Mouse (Mus musculus) MEL (cell line): ENCODE data around the gene Gm1043. TPM values are rescaled to one million over a fixed set of nuclear protein-coding genes. Genes with fewer than 3 reads are reported as not detected.

ENCODE experiments used
- DNase-seq: peaks from one replicate; pipeline ENCODE4 v3.0.0; 2011; ENCODE audit warnings: low read depth, low spot score
- H3K27ac ChIP-seq: 2 replicates; pipeline ENCODE4 v1.5.1; 2012; ENCODE audit warnings: low read depth, mild to moderate bottlenecking, control low read depth, low read length, moderate library complexity; ENCODE audit not compliant: control insufficient read depth
- H3K27me3 ChIP-seq, 2 experiments: fragments of 150-350 bp in 1 of 2; sonication (generic) in 1 of 2; 2 replicates each; pipeline ENCODE4 v1.6.1; 2012; ENCODE audit warnings: low read length in 2 of 2, mild to moderate bottlenecking in 2 of 2, improper control_type of control experiment in 1 of 2, moderate library complexity in 1 of 2; ENCODE audit not compliant: insufficient read depth in 2 of 2, control insufficient read depth in 1 of 2
- H3K36me3 ChIP-seq, 2 experiments: 2 replicates each; pipeline ENCODE4 v1.6.1; 2012 to 2014; ENCODE audit warnings: low read length in 2 of 2, improper control_type of control experiment in 1 of 2, inconsistent platforms in 1 of 2, mild to moderate bottlenecking in 1 of 2; ENCODE audit not compliant: insufficient read depth in 2 of 2, control insufficient read depth in 1 of 2
- H3K4me1 ChIP-seq, 2 experiments: fragments of 150-350 bp in 1 of 2; sonication (generic) in 1 of 2; 2 replicates each; pipeline ENCODE4 v1.6.1; 2012; ENCODE audit warnings: low read length in 2 of 2, improper control_type of control experiment in 1 of 2, mild to moderate bottlenecking in 1 of 2; ENCODE audit not compliant: insufficient read depth in 2 of 2, control insufficient read depth in 1 of 2
- H3K4me3 ChIP-seq, 2 experiments: fragments of 150-350 bp in 1 of 2; sonication (generic) in 1 of 2; 2 replicates each; pipeline ENCODE4 v1.5.1; 2012; ENCODE audit warnings: low read depth in 2 of 2, low read length in 2 of 2, mild to moderate bottlenecking in 2 of 2, moderate library complexity in 2 of 2, control low read depth in 1 of 2, improper control_type of control experiment in 1 of 2; ENCODE audit not compliant: control insufficient read depth in 1 of 2, insufficient read depth in 1 of 2
- H3K79me2 ChIP-seq: 2 replicates; pipeline ENCODE4 v1.6.1; 2012; ENCODE audit warnings: mild to moderate bottlenecking, low read length, moderate library complexity; ENCODE audit not compliant: control insufficient read depth, poor library complexity, insufficient read depth
- H3K9ac ChIP-seq: 2 replicates; pipeline ENCODE4 v1.6.1; 2012; ENCODE audit warnings: low read depth, mild to moderate bottlenecking, control low read depth, low read length, moderate library complexity; ENCODE audit not compliant: control insufficient read depth, poor library complexity, severe bottlenecking
- H3K9me3 ChIP-seq: fragments of 150-350 bp; sonication (generic); replicated peaks from 2 replicates; pipeline ENCODE4 v1.6.1; 2012; ENCODE audit warnings: mild to moderate bottlenecking, low read length, improper control_type of control experiment, moderate library complexity; ENCODE audit not compliant: insufficient read depth
- BHLHE40 ChIP-seq: IDR thresholded peaks from 2 replicates; pipeline ENCODE4 v1.6.1; 2012; ENCODE audit warnings: low read depth, mild to moderate bottlenecking, inconsistent platforms, low read length, improper control_type of control experiment, borderline replicate concordance
- CHD2 ChIP-seq: IDR thresholded peaks from 2 replicates; pipeline ENCODE4 v1.6.1; 2011; ENCODE audit warnings: low read length, improper control_type of control experiment
- CTCF ChIP-seq, 3 experiments: IDR thresholded peaks in 2 of 3; conservative IDR thresholded peaks in 1 of 3; 2 replicates each; pipeline ENCODE4 v1.5.1; 2011 to 2012; ENCODE audit warnings: low read length in 3 of 3, low read depth in 2 of 3, mild to moderate bottlenecking in 2 of 3, improper control_type of control experiment in 1 of 3, inconsistent platforms in 1 of 3, mixed read lengths in 1 of 3, moderate library complexity in 1 of 3; ENCODE audit not compliant: control insufficient read depth in 1 of 3, insufficient read depth in 1 of 3, poor library complexity in 1 of 3, severe bottlenecking in 1 of 3
- E2F4 ChIP-seq: IDR thresholded peaks from 2 replicates; pipeline ENCODE4 v1.6.1; 2011; ENCODE audit warnings: low read depth, low read length, improper control_type of control experiment, borderline replicate concordance
- ELF1 ChIP-seq: IDR thresholded peaks from 2 replicates; pipeline ENCODE4 v1.6.1; 2014; ENCODE audit warnings: low read depth, mild to moderate bottlenecking, inconsistent platforms, low read length, improper control_type of control experiment, moderate library complexity
- EP300 ChIP-seq, 2 experiments: IDR thresholded peaks; 2 replicates each; pipeline ENCODE4 v1.6.1; 2011; ENCODE audit warnings: improper control_type of control experiment in 2 of 2, low read length in 2 of 2, low read depth in 1 of 2, mild to moderate bottlenecking in 1 of 2
- ETS1 ChIP-seq: IDR thresholded peaks from 2 replicates; pipeline ENCODE4 v1.6.1; 2012; ENCODE audit warnings: low read depth, mild to moderate bottlenecking, inconsistent platforms, low read length, improper control_type of control experiment, moderate library complexity
- GABPA ChIP-seq: IDR thresholded peaks from 2 replicates; pipeline ENCODE4 v1.6.1; 2012; ENCODE audit warnings: low read depth, mild to moderate bottlenecking, inconsistent platforms, low read length, improper control_type of control experiment, moderate library complexity
- GATA1 ChIP-seq: IDR thresholded peaks from 2 replicates; pipeline ENCODE4 v1.6.1; 2011; ENCODE audit warnings: low read depth, low read length, improper control_type of control experiment
- HCFC1 ChIP-seq: IDR thresholded peaks from 2 replicates; pipeline ENCODE4 v1.6.1; 2012; ENCODE audit warnings: low read depth, mild to moderate bottlenecking, inconsistent platforms, low read length, improper control_type of control experiment, moderate library complexity
- MAFK ChIP-seq: IDR thresholded peaks from 2 replicates; pipeline ENCODE4 v1.6.1; 2011; ENCODE audit warnings: low read depth, mild to moderate bottlenecking, low read length, improper control_type of control experiment, borderline replicate concordance
- MAX ChIP-seq: IDR thresholded peaks from 2 replicates; pipeline ENCODE4 v1.6.1; 2011; ENCODE audit warnings: low read length, improper control_type of control experiment
- MAZ ChIP-seq: IDR thresholded peaks from 2 replicates; pipeline ENCODE4 v1.6.1; 2012; ENCODE audit warnings: low read depth, mild to moderate bottlenecking, inconsistent platforms, low read length, improper control_type of control experiment
- MEF2A ChIP-seq: IDR thresholded peaks from 2 replicates; pipeline ENCODE4 v1.6.1; 2014; ENCODE audit warnings: low read depth, mild to moderate bottlenecking, inconsistent platforms, low read length, improper control_type of control experiment; ENCODE audit not compliant: poor library complexity, insufficient replicate concordance, severe bottlenecking; ENCODE audit errors: extremely low read depth
- MYC ChIP-seq: IDR thresholded peaks from 2 replicates; pipeline ENCODE4 v1.6.1; 2011; ENCODE audit warnings: low read depth, mild to moderate bottlenecking, low read length, improper control_type of control experiment, moderate library complexity
- NRF1 ChIP-seq: IDR thresholded peaks from 2 replicates; pipeline ENCODE4 v1.6.1; 2014; ENCODE audit warnings: low read depth, mild to moderate bottlenecking, inconsistent platforms, low read length, improper control_type of control experiment, moderate library complexity; ENCODE audit not compliant: poor library complexity, insufficient read depth, severe bottlenecking
- POLR2AphosphoS5 ChIP-seq: IDR thresholded peaks from 2 replicates; pipeline ENCODE4 v1.6.1; 2012; ENCODE audit warnings: low read depth, borderline replicate concordance, mild to moderate bottlenecking, inconsistent platforms, low read length, moderate library complexity, mixed read lengths
- SIN3A ChIP-seq: IDR thresholded peaks from 2 replicates; pipeline ENCODE4 v1.6.1; 2012; ENCODE audit warnings: low read length, improper control_type of control experiment, inconsistent platforms
- TAL1 ChIP-seq: IDR thresholded peaks from 2 replicates; pipeline ENCODE4 v1.6.1; 2012; ENCODE audit warnings: mild to moderate bottlenecking, inconsistent platforms, low read length, moderate library complexity, mixed read lengths
- TBP ChIP-seq: IDR thresholded peaks from 2 replicates; pipeline ENCODE4 v1.8.0; 2011; ENCODE audit warnings: low read depth, low read length, improper control_type of control experiment
- TCF12 ChIP-seq: IDR thresholded peaks from 2 replicates; pipeline ENCODE4 v1.6.1; 2014; ENCODE audit warnings: low read depth, mild to moderate bottlenecking, inconsistent platforms, low read length, improper control_type of control experiment, moderate library complexity
- UBTF ChIP-seq: IDR thresholded peaks from 2 replicates; pipeline ENCODE4 v1.6.1; 2012; ENCODE audit warnings: low read depth, mild to moderate bottlenecking, inconsistent platforms, low read length, improper control_type of control experiment, moderate library complexity, borderline replicate concordance; ENCODE audit not compliant: insufficient read depth
- USF1 ChIP-seq: IDR thresholded peaks from 2 replicates; pipeline ENCODE4 v1.6.1; 2014; ENCODE audit warnings: low read depth, mild to moderate bottlenecking, inconsistent platforms, low read length, improper control_type of control experiment, moderate library complexity
- USF2 ChIP-seq, 2 experiments: IDR thresholded peaks; 2 replicates each; pipeline ENCODE4 v1.6.1; 2011 to 2012; ENCODE audit warnings: improper control_type of control experiment in 2 of 2, low read length in 2 of 2, borderline replicate concordance in 1 of 2, inconsistent platforms in 1 of 2, low read depth in 1 of 2, mild to moderate bottlenecking in 1 of 2; ENCODE audit not compliant: insufficient read depth in 1 of 2
- ZNF384 ChIP-seq: IDR thresholded peaks from 2 replicates; pipeline ENCODE4 v1.6.1; 2012; ENCODE audit warnings: low read depth, mild to moderate bottlenecking, inconsistent platforms, low read length, improper control_type of control experiment
- polyA plus RNA-seq, 2 experiments: library from polyadenylated mRNA; stranded (reverse) in 1 of 2; unstranded in 1 of 2; fragments of >175 nt in 1 of 2; fragments of >200 nt in 1 of 2; gene quantifications; 2 replicates each; pipeline versions ENCODE4 v1.2.1 to v1.2.4; 2012; ENCODE audit warnings: low replicate concordance in 2 of 2, low read depth in 1 of 2; ENCODE audit not compliant: insufficient read length in 2 of 2, insufficient read depth in 1 of 2, missing spikeins in 1 of 2
- total RNA-seq: library from RNA; depleted of rRNA; stranded (reverse); fragments of 300-350 nt; gene quantifications from 2 replicates; pipeline ENCODE4 v1.2.3, GENCODE M21; 2012

Gene Gm1043
- total and polyA plus RNA-seq, 3 experiments: not detected

DNA sequence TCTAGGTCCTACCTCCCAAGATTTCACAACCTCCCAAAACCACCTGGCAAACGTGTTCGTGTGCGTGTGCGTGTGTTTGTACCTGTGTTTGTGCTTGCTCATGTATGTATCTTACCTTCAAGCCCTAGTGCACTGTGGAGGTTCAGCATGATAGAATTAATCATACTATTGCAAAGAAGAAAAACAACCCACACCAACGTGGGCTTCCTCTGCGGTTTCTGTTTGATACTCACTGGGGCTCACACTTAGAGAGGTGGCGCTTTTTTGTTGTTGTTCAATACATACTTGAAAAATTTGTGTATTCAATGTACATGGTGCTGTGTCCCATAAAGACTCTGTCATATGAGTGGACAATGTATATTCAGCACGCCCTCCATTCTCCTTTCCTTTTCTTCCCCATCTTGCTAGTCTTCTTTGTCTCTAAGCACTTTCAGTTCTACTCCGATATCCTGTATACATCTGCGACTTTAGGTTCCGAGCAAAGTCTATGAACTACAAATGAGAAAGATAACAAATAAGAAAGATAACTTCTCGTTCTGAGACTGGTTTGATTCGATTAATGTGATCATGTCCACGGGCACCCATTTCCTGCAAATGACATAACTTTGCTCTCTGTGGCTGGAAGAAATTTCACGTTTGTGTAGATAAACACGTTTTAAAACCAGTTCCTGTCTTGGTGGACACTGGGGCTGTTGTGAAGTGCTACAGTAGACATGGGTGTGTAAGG lies 33.6 kb upstream of the Gm1043 start:
- Histone ChIP-seq H3K4me3 (no peak overlapping the region), H3K27me3 (no peaks in the 10 kb centered on the region), H3K79me2 (no peaks in the 10 kb centered on the region), H3K9ac (no peak overlapping the region), H3K4me1 (no peaks in the 10 kb centered on the region), H3K27ac (no peak overlapping the region), H3K9me3 (no peaks in the 10 kb centered on the region), H3K36me3 (no peaks in the 10 kb centered on the region)
- no peak for DNase-seq
- TF ChIP-seq TBP: no peak
- TF ChIP-seq NRF1: no peak
- TF ChIP-seq E2F4: no peak
- no peak for TF ChIP-seq CHD2
- TF ChIP-seq SIN3A: no peak
- no peak for TF ChIP-seq UBTF
- TF ChIP-seq MAX: no peak

DNA sequence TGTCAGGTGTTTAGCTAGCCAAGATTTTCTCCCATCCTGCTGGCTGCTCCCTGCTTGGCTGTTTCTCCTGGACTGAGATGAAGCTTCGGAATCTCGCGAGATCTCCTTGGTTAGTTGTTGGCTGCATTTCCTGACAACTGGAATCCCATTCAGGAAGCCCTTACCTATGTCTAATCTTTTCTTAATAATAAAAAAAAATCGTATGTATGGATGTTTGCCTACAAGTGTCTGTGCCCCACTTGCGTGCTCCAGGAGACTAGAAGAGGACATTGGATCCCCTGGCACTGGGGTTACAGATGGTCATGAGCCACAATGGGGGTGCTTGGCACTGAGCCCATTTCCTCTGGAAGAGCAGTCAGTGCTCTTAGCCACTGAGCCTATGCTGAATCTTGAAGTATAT lies 32.3 kb upstream of the Gm1043 start:
- Histone ChIP-seq H3K27ac (no peak overlapping the region), H3K9me3 (no peaks in the 10 kb centered on the region), H3K79me2 (no peaks in the 10 kb centered on the region), H3K27me3 (no peaks in the 10 kb centered on the region), H3K36me3 (no peaks in the 10 kb centered on the region), H3K4me1 (no peaks in the 10 kb centered on the region), H3K9ac (no peak overlapping the region), H3K4me3 (no peak overlapping the region)
- no peak for DNase-seq
- TF ChIP-seq BHLHE40: no peak
- TF ChIP-seq TCF12: no peak

DNA sequence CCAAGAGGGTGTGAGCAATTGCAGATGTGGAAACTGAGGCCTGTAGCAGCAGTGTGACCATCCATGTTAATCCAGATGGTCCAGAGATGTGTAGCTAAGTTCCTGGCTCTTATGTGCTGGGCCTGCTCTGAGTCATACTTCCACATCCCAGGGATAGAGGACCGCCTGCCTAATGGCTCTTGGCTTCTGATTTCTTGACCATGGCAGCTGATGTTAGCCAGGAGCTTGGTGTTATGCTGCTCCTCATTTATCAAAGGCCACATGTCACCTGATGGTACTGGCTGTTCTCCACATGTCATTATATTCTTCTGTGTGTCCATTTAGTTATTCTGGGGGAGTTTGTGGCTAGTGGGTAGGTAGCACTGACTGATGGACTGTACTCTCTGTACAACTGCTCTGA lies 29.4 kb upstream of the Gm1043 start:
- Histone ChIP-seq H3K36me3 (no peaks in the 10 kb centered on the region), H3K27ac (no peak overlapping the region), H3K4me1 (no peaks in the 10 kb centered on the region), H3K9ac (no peak overlapping the region), H3K4me3 (no peak overlapping the region), H3K79me2 (no peaks in the 10 kb centered on the region), H3K27me3 (no peaks in the 10 kb centered on the region), H3K9me3 (no peaks in the 10 kb centered on the region)
- no peak for DNase-seq
- TF ChIP-seq MYC (no peak), MAFK (no peak), USF1 (no peak), TBP (no peak), GABPA (no peak), MEF2A (no peak), ETS1 (no peak), POLR2AphosphoS5 (no peak), GATA1 (no peak), HCFC1 (no peak), TAL1 (no peak), ELF1 (no peak), USF2 (IDR thresholded peaks at IDR 0.05; ENCODE audit: borderline replicate concordance in 1 of 2, insufficient read depth in 1 of 2, low read depth in 1 of 2, low read length in 2 of 2) (no peak), SIN3A (no peak), MAZ (no peak), EP300 (IDR thresholded peaks at IDR 0.05; ENCODE audit: low read depth in 1 of 2, low read length in 2 of 2) (no peak), CTCF (IDR thresholded peaks at IDR 0.05 in 2 of 3, conservative IDR thresholded peaks at IDR 0.05 in 1 of 3; ENCODE audit: control insufficient read depth in 1 of 3, insufficient read depth in 1 of 3, low read depth in 2 of 3, low read length in 3 of 3, poor library complexity in 1 of 3, severe bottlenecking in 1 of 3) (no peak), ZNF384 (no peak)
